Mouse (Mus musculus) brain, embryonic 14.5 days (tissue): ENCODE results near the gene Ahcyl1.

Source experiments
- CTCF ChIP-seq: fragments of 200-500 bp; IDR thresholded peaks from 2 replicates; pipeline ENCODE4 v1.5.1; 2012; ENCODE audit warnings: inconsistent platforms, mild to moderate bottlenecking, moderate library complexity, borderline replicate concordance; ENCODE audit not compliant: insufficient read depth, insufficient read length; ENCODE audit errors: extremely low read depth
- POLR2A ChIP-seq: fragments of 200-500 bp; IDR thresholded peaks from 2 replicates; pipeline ENCODE4 v1.6.1; 2012; ENCODE audit warnings: mild to moderate bottlenecking, inconsistent platforms, borderline replicate concordance; ENCODE audit not compliant: poor library complexity, insufficient read depth, insufficient read length, severe bottlenecking; ENCODE audit errors: extremely low read depth

DNA sequence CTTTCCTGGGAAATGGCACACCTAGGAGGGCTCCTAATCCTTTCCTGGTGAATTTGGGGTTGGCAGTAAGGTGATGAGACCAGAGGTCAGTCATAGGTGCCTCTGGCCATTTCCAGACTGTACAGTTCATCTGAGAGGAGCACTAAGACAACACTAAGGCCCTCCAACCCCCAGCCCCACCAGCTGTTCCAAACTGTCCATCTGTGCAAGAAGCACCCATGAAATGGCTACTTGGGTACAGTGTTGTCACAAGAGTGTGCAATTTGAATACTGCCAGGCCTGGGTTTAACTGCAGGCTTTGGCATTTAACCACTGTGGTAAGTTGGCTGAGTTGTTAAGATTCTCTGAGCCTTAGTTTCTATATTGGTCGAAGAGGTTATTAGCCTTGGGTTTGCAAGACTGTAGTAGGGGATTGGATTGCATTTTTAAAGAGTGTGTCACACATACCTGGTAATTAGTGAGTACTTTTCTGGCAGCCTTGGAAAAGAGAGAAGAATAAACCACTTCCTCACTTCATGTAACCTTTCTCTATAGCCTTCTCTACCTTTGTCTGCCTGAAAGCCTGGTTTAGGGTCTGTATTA is 41.3 kb upstream of the Ahcyl1 start:
- TF ChIP-seq CTCF (no peak), POLR2A (no peak)
